Mouse (Mus musculus) MEL (cell line): ENCODE results near the gene Prc1.

Source experiments
- CHD1 ChIP-seq: IDR thresholded peaks from 2 replicates; pipeline ENCODE4 v1.6.1; 2012; ENCODE audit warnings: low read depth, mild to moderate bottlenecking, inconsistent platforms, low read length, improper control_type of control experiment
- CTCF ChIP-seq, 3 experiments: IDR thresholded peaks in 2 of 3; conservative IDR thresholded peaks in 1 of 3; 2 replicates each; pipeline ENCODE4 v1.5.1; 2011 to 2012; ENCODE audit warnings: low read length in 3 of 3, low read depth in 2 of 3, mild to moderate bottlenecking in 2 of 3, improper control_type of control experiment in 1 of 3, inconsistent platforms in 1 of 3, mixed read lengths in 1 of 3, moderate library complexity in 1 of 3; ENCODE audit not compliant: control insufficient read depth in 1 of 3, insufficient read depth in 1 of 3, poor library complexity in 1 of 3, severe bottlenecking in 1 of 3
- EP300 ChIP-seq, 2 experiments: IDR thresholded peaks; 2 replicates each; pipeline ENCODE4 v1.6.1; 2011; ENCODE audit warnings: improper control_type of control experiment in 2 of 2, low read length in 2 of 2, low read depth in 1 of 2, mild to moderate bottlenecking in 1 of 2
- HCFC1 ChIP-seq: IDR thresholded peaks from 2 replicates; pipeline ENCODE4 v1.6.1; 2012; ENCODE audit warnings: low read depth, mild to moderate bottlenecking, inconsistent platforms, low read length, improper control_type of control experiment, moderate library complexity
- MAFK ChIP-seq: IDR thresholded peaks from 2 replicates; pipeline ENCODE4 v1.6.1; 2011; ENCODE audit warnings: low read depth, mild to moderate bottlenecking, low read length, improper control_type of control experiment, borderline replicate concordance
- POLR2AphosphoS5 ChIP-seq: IDR thresholded peaks from 2 replicates; pipeline ENCODE4 v1.6.1; 2012; ENCODE audit warnings: low read depth, borderline replicate concordance, mild to moderate bottlenecking, inconsistent platforms, low read length, moderate library complexity, mixed read lengths
- TBP ChIP-seq: IDR thresholded peaks from 2 replicates; pipeline ENCODE4 v1.8.0; 2011; ENCODE audit warnings: low read depth, low read length, improper control_type of control experiment

- peak; percentile 52 to 59; a peak in 3 of 4 replicates for TF ChIP-seq EP300 (IDR thresholded peaks at IDR 0.05; ENCODE audit: low read depth in 1 of 2, low read length in 2 of 2)
- TF ChIP-seq TBP, result no peak
- TF ChIP-seq MAFK, result no peak
- TF ChIP-seq POLR2AphosphoS5, result no peak
- TF ChIP-seq CTCF (IDR thresholded peaks at IDR 0.05 in 2 of 3, conservative IDR thresholded peaks at IDR 0.05 in 1 of 3; ENCODE audit: control insufficient read depth in 1 of 3, insufficient read depth in 1 of 3, low read depth in 2 of 3, low read length in 3 of 3, poor library complexity in 1 of 3, severe bottlenecking in 1 of 3), result no peak
- TF ChIP-seq HCFC1, result no peak
- TF ChIP-seq CHD1, result no peak
These were observed 26.5 kb upstream of the Prc1 start for GRCm38 (mm10) chr7:80267764-80268163.
